Mouse (Mus musculus) MEL (cell line): Measurements from ENCODE around the gene Scd3. TPM values are rescaled to one million over a fixed set of nuclear protein-coding genes. Genes with fewer than 3 reads are reported as not detected.

Experiments
- DNase-seq: peaks from one replicate; pipeline ENCODE4 v3.0.0; 2011; ENCODE audit warnings: low read depth, low spot score
- H3K27ac ChIP-seq: 2 replicates; pipeline ENCODE4 v1.5.1; 2012; ENCODE audit warnings: low read depth, mild to moderate bottlenecking, control low read depth, low read length, moderate library complexity; ENCODE audit not compliant: control insufficient read depth
- H3K27me3 ChIP-seq, 2 experiments: fragments of 150-350 bp in 1 of 2; sonication (generic) in 1 of 2; 2 replicates each; pipeline ENCODE4 v1.6.1; 2012; ENCODE audit warnings: low read length in 2 of 2, mild to moderate bottlenecking in 2 of 2, improper control_type of control experiment in 1 of 2, moderate library complexity in 1 of 2; ENCODE audit not compliant: insufficient read depth in 2 of 2, control insufficient read depth in 1 of 2
- H3K36me3 ChIP-seq, 2 experiments: 2 replicates each; pipeline ENCODE4 v1.6.1; 2012 to 2014; ENCODE audit warnings: low read length in 2 of 2, improper control_type of control experiment in 1 of 2, inconsistent platforms in 1 of 2, mild to moderate bottlenecking in 1 of 2; ENCODE audit not compliant: insufficient read depth in 2 of 2, control insufficient read depth in 1 of 2
- H3K4me1 ChIP-seq, 2 experiments: fragments of 150-350 bp in 1 of 2; sonication (generic) in 1 of 2; 2 replicates each; pipeline ENCODE4 v1.6.1; 2012; ENCODE audit warnings: low read length in 2 of 2, improper control_type of control experiment in 1 of 2, mild to moderate bottlenecking in 1 of 2; ENCODE audit not compliant: insufficient read depth in 2 of 2, control insufficient read depth in 1 of 2
- H3K4me3 ChIP-seq, 2 experiments: fragments of 150-350 bp in 1 of 2; sonication (generic) in 1 of 2; 2 replicates each; pipeline ENCODE4 v1.5.1; 2012; ENCODE audit warnings: low read depth in 2 of 2, low read length in 2 of 2, mild to moderate bottlenecking in 2 of 2, moderate library complexity in 2 of 2, control low read depth in 1 of 2, improper control_type of control experiment in 1 of 2; ENCODE audit not compliant: control insufficient read depth in 1 of 2, insufficient read depth in 1 of 2
- H3K79me2 ChIP-seq: 2 replicates; pipeline ENCODE4 v1.6.1; 2012; ENCODE audit warnings: mild to moderate bottlenecking, low read length, moderate library complexity; ENCODE audit not compliant: control insufficient read depth, poor library complexity, insufficient read depth
- H3K9ac ChIP-seq: 2 replicates; pipeline ENCODE4 v1.6.1; 2012; ENCODE audit warnings: low read depth, mild to moderate bottlenecking, control low read depth, low read length, moderate library complexity; ENCODE audit not compliant: control insufficient read depth, poor library complexity, severe bottlenecking
- H3K9me3 ChIP-seq: fragments of 150-350 bp; sonication (generic); replicated peaks from 2 replicates; pipeline ENCODE4 v1.6.1; 2012; ENCODE audit warnings: mild to moderate bottlenecking, low read length, improper control_type of control experiment, moderate library complexity; ENCODE audit not compliant: insufficient read depth
- BHLHE40 ChIP-seq: IDR thresholded peaks from 2 replicates; pipeline ENCODE4 v1.6.1; 2012; ENCODE audit warnings: low read depth, mild to moderate bottlenecking, inconsistent platforms, low read length, improper control_type of control experiment, borderline replicate concordance
- CHD1 ChIP-seq: IDR thresholded peaks from 2 replicates; pipeline ENCODE4 v1.6.1; 2012; ENCODE audit warnings: low read depth, mild to moderate bottlenecking, inconsistent platforms, low read length, improper control_type of control experiment
- CHD2 ChIP-seq: IDR thresholded peaks from 2 replicates; pipeline ENCODE4 v1.6.1; 2011; ENCODE audit warnings: low read length, improper control_type of control experiment
- CTCF ChIP-seq, 3 experiments: IDR thresholded peaks in 2 of 3; conservative IDR thresholded peaks in 1 of 3; 2 replicates each; pipeline ENCODE4 v1.5.1; 2011 to 2012; ENCODE audit warnings: low read length in 3 of 3, low read depth in 2 of 3, mild to moderate bottlenecking in 2 of 3, improper control_type of control experiment in 1 of 3, inconsistent platforms in 1 of 3, mixed read lengths in 1 of 3, moderate library complexity in 1 of 3; ENCODE audit not compliant: control insufficient read depth in 1 of 3, insufficient read depth in 1 of 3, poor library complexity in 1 of 3, severe bottlenecking in 1 of 3
- E2F4 ChIP-seq: IDR thresholded peaks from 2 replicates; pipeline ENCODE4 v1.6.1; 2011; ENCODE audit warnings: low read depth, low read length, improper control_type of control experiment, borderline replicate concordance
- ELF1 ChIP-seq: IDR thresholded peaks from 2 replicates; pipeline ENCODE4 v1.6.1; 2014; ENCODE audit warnings: low read depth, mild to moderate bottlenecking, inconsistent platforms, low read length, improper control_type of control experiment, moderate library complexity
- ETS1 ChIP-seq: IDR thresholded peaks from 2 replicates; pipeline ENCODE4 v1.6.1; 2012; ENCODE audit warnings: low read depth, mild to moderate bottlenecking, inconsistent platforms, low read length, improper control_type of control experiment, moderate library complexity
- GABPA ChIP-seq: IDR thresholded peaks from 2 replicates; pipeline ENCODE4 v1.6.1; 2012; ENCODE audit warnings: low read depth, mild to moderate bottlenecking, inconsistent platforms, low read length, improper control_type of control experiment, moderate library complexity
- GATA1 ChIP-seq: IDR thresholded peaks from 2 replicates; pipeline ENCODE4 v1.6.1; 2011; ENCODE audit warnings: low read depth, low read length, improper control_type of control experiment
- HCFC1 ChIP-seq: IDR thresholded peaks from 2 replicates; pipeline ENCODE4 v1.6.1; 2012; ENCODE audit warnings: low read depth, mild to moderate bottlenecking, inconsistent platforms, low read length, improper control_type of control experiment, moderate library complexity
- JUND ChIP-seq: IDR thresholded peaks from 2 replicates; pipeline ENCODE4 v1.6.1; 2011; ENCODE audit warnings: low read depth, mild to moderate bottlenecking, improper control_type of control experiment, low read length
- KAT2A ChIP-seq: conservative IDR thresholded peaks from 2 replicates; pipeline ENCODE4 v1.6.1; 2012; ENCODE audit warnings: low read depth, low read length, improper control_type of control experiment, inconsistent platforms
- MAFK ChIP-seq: IDR thresholded peaks from 2 replicates; pipeline ENCODE4 v1.6.1; 2011; ENCODE audit warnings: low read depth, mild to moderate bottlenecking, low read length, improper control_type of control experiment, borderline replicate concordance
- MAX ChIP-seq: IDR thresholded peaks from 2 replicates; pipeline ENCODE4 v1.6.1; 2011; ENCODE audit warnings: low read length, improper control_type of control experiment
- MAZ ChIP-seq: IDR thresholded peaks from 2 replicates; pipeline ENCODE4 v1.6.1; 2012; ENCODE audit warnings: low read depth, mild to moderate bottlenecking, inconsistent platforms, low read length, improper control_type of control experiment
- MEF2A ChIP-seq: IDR thresholded peaks from 2 replicates; pipeline ENCODE4 v1.6.1; 2014; ENCODE audit warnings: low read depth, mild to moderate bottlenecking, inconsistent platforms, low read length, improper control_type of control experiment; ENCODE audit not compliant: poor library complexity, insufficient replicate concordance, severe bottlenecking; ENCODE audit errors: extremely low read depth
- MXI1 ChIP-seq: IDR thresholded peaks from 2 replicates; pipeline ENCODE4 v1.6.1; 2011; ENCODE audit warnings: mild to moderate bottlenecking, low read depth, low read length, improper control_type of control experiment
- MYB ChIP-seq: IDR thresholded peaks from 2 replicates; pipeline ENCODE4 v1.6.1; 2011; ENCODE audit warnings: mild to moderate bottlenecking, low read depth, low read length, improper control_type of control experiment
- MYC ChIP-seq: IDR thresholded peaks from 2 replicates; pipeline ENCODE4 v1.6.1; 2011; ENCODE audit warnings: low read depth, mild to moderate bottlenecking, low read length, improper control_type of control experiment, moderate library complexity
- NELFE ChIP-seq: IDR thresholded peaks from 2 replicates; pipeline ENCODE4 v1.6.1; 2011; ENCODE audit warnings: low read depth, low read length, improper control_type of control experiment
- NRF1 ChIP-seq: IDR thresholded peaks from 2 replicates; pipeline ENCODE4 v1.6.1; 2014; ENCODE audit warnings: low read depth, mild to moderate bottlenecking, inconsistent platforms, low read length, improper control_type of control experiment, moderate library complexity; ENCODE audit not compliant: poor library complexity, insufficient read depth, severe bottlenecking
- POLR2A ChIP-seq, 2 experiments: IDR thresholded peaks; 2 replicates each; pipeline ENCODE4 v1.6.1; 2011 to 2012; ENCODE audit warnings: low read length in 2 of 2, mild to moderate bottlenecking in 2 of 2, control low read depth in 1 of 2, improper control_type of control experiment in 1 of 2, low read depth in 1 of 2, moderate library complexity in 1 of 2; ENCODE audit not compliant: control insufficient read depth in 1 of 2, insufficient read depth in 1 of 2, poor library complexity in 1 of 2
- POLR2AphosphoS2 ChIP-seq: IDR thresholded peaks from 2 replicates; pipeline ENCODE4 v1.6.1; 2011; ENCODE audit warnings: low read length, improper control_type of control experiment
- POLR2AphosphoS5 ChIP-seq: IDR thresholded peaks from 2 replicates; pipeline ENCODE4 v1.6.1; 2012; ENCODE audit warnings: low read depth, borderline replicate concordance, mild to moderate bottlenecking, inconsistent platforms, low read length, moderate library complexity, mixed read lengths
- RAD21 ChIP-seq: IDR thresholded peaks from 2 replicates; pipeline ENCODE4 v1.6.1; 2011; ENCODE audit warnings: mild to moderate bottlenecking, low read depth, low read length, improper control_type of control experiment
- RCOR1 ChIP-seq: IDR thresholded peaks from 2 replicates; pipeline ENCODE4 v1.6.1; 2012; ENCODE audit warnings: low read depth, mild to moderate bottlenecking, inconsistent platforms, low read length, improper control_type of control experiment
- SIN3A ChIP-seq: IDR thresholded peaks from 2 replicates; pipeline ENCODE4 v1.6.1; 2012; ENCODE audit warnings: low read length, improper control_type of control experiment, inconsistent platforms
- SMC3 ChIP-seq: IDR thresholded peaks from 2 replicates; pipeline ENCODE4 v1.6.1; 2011; ENCODE audit warnings: low read depth, low read length, improper control_type of control experiment
- TAL1 ChIP-seq: IDR thresholded peaks from 2 replicates; pipeline ENCODE4 v1.6.1; 2012; ENCODE audit warnings: mild to moderate bottlenecking, inconsistent platforms, low read length, moderate library complexity, mixed read lengths
- TCF12 ChIP-seq: IDR thresholded peaks from 2 replicates; pipeline ENCODE4 v1.6.1; 2014; ENCODE audit warnings: low read depth, mild to moderate bottlenecking, inconsistent platforms, low read length, improper control_type of control experiment, moderate library complexity
- UBTF ChIP-seq: IDR thresholded peaks from 2 replicates; pipeline ENCODE4 v1.6.1; 2012; ENCODE audit warnings: low read depth, mild to moderate bottlenecking, inconsistent platforms, low read length, improper control_type of control experiment, moderate library complexity, borderline replicate concordance; ENCODE audit not compliant: insufficient read depth
- USF1 ChIP-seq: IDR thresholded peaks from 2 replicates; pipeline ENCODE4 v1.6.1; 2014; ENCODE audit warnings: low read depth, mild to moderate bottlenecking, inconsistent platforms, low read length, improper control_type of control experiment, moderate library complexity
- USF2 ChIP-seq, 2 experiments: IDR thresholded peaks; 2 replicates each; pipeline ENCODE4 v1.6.1; 2011 to 2012; ENCODE audit warnings: improper control_type of control experiment in 2 of 2, low read length in 2 of 2, borderline replicate concordance in 1 of 2, inconsistent platforms in 1 of 2, low read depth in 1 of 2, mild to moderate bottlenecking in 1 of 2; ENCODE audit not compliant: insufficient read depth in 1 of 2
- ZC3H11A ChIP-seq: IDR thresholded peaks from 2 replicates; pipeline ENCODE4 v1.6.1; 2012; ENCODE audit warnings: low read depth, mild to moderate bottlenecking, inconsistent platforms, low read length, improper control_type of control experiment
- ZKSCAN1 ChIP-seq: IDR thresholded peaks from 2 replicates; pipeline ENCODE4 v1.6.1; 2012; ENCODE audit warnings: low read depth, mild to moderate bottlenecking, inconsistent platforms, low read length, improper control_type of control experiment, moderate library complexity
- ZNF384 ChIP-seq: IDR thresholded peaks from 2 replicates; pipeline ENCODE4 v1.6.1; 2012; ENCODE audit warnings: low read depth, mild to moderate bottlenecking, inconsistent platforms, low read length, improper control_type of control experiment
- polyA plus RNA-seq, 2 experiments: library from polyadenylated mRNA; stranded (reverse) in 1 of 2; unstranded in 1 of 2; fragments of >175 nt in 1 of 2; fragments of >200 nt in 1 of 2; gene quantifications; 2 replicates each; pipeline versions ENCODE4 v1.2.1 to v1.2.4; 2012; ENCODE audit warnings: low replicate concordance in 2 of 2, low read depth in 1 of 2; ENCODE audit not compliant: insufficient read length in 2 of 2, insufficient read depth in 1 of 2, missing spikeins in 1 of 2
- total RNA-seq: library from RNA; depleted of rRNA; stranded (reverse); fragments of 300-350 nt; gene quantifications from 2 replicates; pipeline ENCODE4 v1.2.3, GENCODE M21; 2012

Scd3 gene
- total and polyA plus RNA-seq, 3 experiments: 0.65 to 745 (median 0.96) TPM

- Histone ChIP-seq H3K27me3 (no peaks in the 10 kb centered on the region), H3K36me3 (peaks cover 16 to 41% of the 10 kb centered on the region in 2 experiments), H3K9ac (peak overlapping the region; percentile 82), H3K4me1 (peaks cover 12 to 55% of the 10 kb centered on the region in 2 experiments), H3K9me3 (no peaks in the 10 kb centered on the region), H3K79me2 (peaks cover 43% of the 10 kb centered on the region), H3K4me3 (peak overlapping the region; percentile 61 to 66), H3K27ac (peak overlapping the region; percentile 96)
- peak; percentile 92 for DNase-seq
- no peak; the same call in 1 of the 2 replicates for TF ChIP-seq HCFC1
- TF ChIP-seq RAD21: no peak
- no peak for TF ChIP-seq MYC
- peak; percentile 35 for TF ChIP-seq NELFE
- TF ChIP-seq ETS1: peak; percentile 92
- TF ChIP-seq JUND: no peak; the same call in 1 of the 2 replicates
- TF ChIP-seq MAFK: peak; percentile 51; the same call in 1 of the 2 replicates
- 0 out of 2 replicates have a peak, but pooled peaks have one; percentile 38 for TF ChIP-seq ELF1
- no peak for TF ChIP-seq MEF2A
- TF ChIP-seq SIN3A: peak; percentile 75
- TF ChIP-seq KAT2A: no peak
- no peak for TF ChIP-seq ZKSCAN1
- peak in 1 of 2 experiments; percentile 62; a peak in 2 of 4 replicates for TF ChIP-seq POLR2A (IDR thresholded peaks at IDR 0.05; ENCODE audit: control insufficient read depth in 1 of 2, insufficient read depth in 1 of 2, low read depth in 1 of 2, low read length in 2 of 2, poor library complexity in 1 of 2)
- 0 out of 2 replicates have a peak, but pooled peaks have one; percentile 52 for TF ChIP-seq MYB
- peak; percentile 8; the same call in 1 of the 2 replicates for TF ChIP-seq GABPA
- peak; percentile 73; the same call in 1 of the 2 replicates for TF ChIP-seq RCOR1
- TF ChIP-seq TCF12: peak; percentile 83
- peak; percentile 69 for TF ChIP-seq GATA1
- no peak for TF ChIP-seq E2F4
- TF ChIP-seq POLR2AphosphoS5: no peak
- TF ChIP-seq ZC3H11A: peak; percentile 32; the same call in 1 of the 2 replicates
- peak; percentile 69 for TF ChIP-seq MAX
- TF ChIP-seq USF1: no peak
- TF ChIP-seq USF2 (IDR thresholded peaks at IDR 0.05; ENCODE audit: borderline replicate concordance in 1 of 2, insufficient read depth in 1 of 2, low read depth in 1 of 2, low read length in 2 of 2): no peak
- peak; percentile 81 for TF ChIP-seq MXI1
- no peak for TF ChIP-seq NRF1
- peak; percentile 36; the same call in 1 of the 2 replicates for TF ChIP-seq CHD2
- peak; percentile 25; the same call in 1 of the 2 replicates for TF ChIP-seq POLR2AphosphoS2
- peak; percentile 67; the same call in 1 of the 2 replicates for TF ChIP-seq BHLHE40
- TF ChIP-seq TAL1: peak; percentile 47
- 0 out of 2 replicates have a peak, but pooled peaks have one; percentile 24 for TF ChIP-seq CHD1
- no peak for TF ChIP-seq ZNF384
- peak; percentile 80; the same call in 1 of the 2 replicates for TF ChIP-seq MAZ
- 0 out of 2 replicates have a peak, but pooled peaks have one; percentile 6 for TF ChIP-seq SMC3
- TF ChIP-seq CTCF (IDR thresholded peaks at IDR 0.05 in 2 of 3, conservative IDR thresholded peaks at IDR 0.05 in 1 of 3; ENCODE audit: control insufficient read depth in 1 of 3, insufficient read depth in 1 of 3, low read depth in 2 of 3, low read length in 3 of 3, poor library complexity in 1 of 3, severe bottlenecking in 1 of 3): no peak
- no peak for TF ChIP-seq UBTF
These were observed 89.4 kb downstream of the Scd3 start for GRCm38 (mm10) chr19:44292483-44292882.
